Mouse (Mus musculus) neural tube, embryonic 11.5 days (tissue): Measurements from ENCODE around the gene Arhgef28. TPM values are rescaled to one million over a fixed set of nuclear protein-coding genes. Genes with fewer than 3 reads are reported as not detected.
"Not testable (repeated sequence)": the region's sequence is repeated elsewhere in the genome, so short reads cannot be mapped to it uniquely, and the experiment has no call there.

Source experiments
- ATAC-seq: fragments of 200-750 bp; cut with Nextera tagmentation; 2 replicates; pipeline ENCODE4 v1.8.0; 2017; ENCODE audit warnings: moderate number of reproducible peaks, mild to moderate bottlenecking, moderate TSS enrichment, moderate library complexity; ENCODE audit not compliant: insufficient read depth, low FRiP score, low TSS enrichment
- DNase-seq: peaks from one replicate; pipeline ENCODE4 v3.0.0-alpha.2; 2015; ENCODE audit warnings: low spot score
- H3K27ac ChIP-seq: fragments of 300-500 bp; sonication (generic); 2 replicates; pipeline ENCODE4 v1.5.1; 2014; ENCODE audit warnings: low read depth, mild to moderate bottlenecking, low read length
- H3K27me3 ChIP-seq: fragments of 300-500 bp; sonication (generic); 2 replicates; pipeline ENCODE4 v1.6.1; 2014; ENCODE audit warnings: mild to moderate bottlenecking, low read length, mixed read lengths; ENCODE audit not compliant: control insufficient read depth, insufficient read depth
- H3K36me3 ChIP-seq: fragments of 300-500 bp; sonication (generic); 2 replicates; pipeline ENCODE4 v1.6.1; 2014; ENCODE audit warnings: mild to moderate bottlenecking, low read length, moderate library complexity, mixed read lengths; ENCODE audit not compliant: control insufficient read depth, insufficient read depth
- H3K4me1 ChIP-seq: fragments of 300-500 bp; sonication (generic); 2 replicates; pipeline ENCODE4 v1.6.1; 2014; ENCODE audit warnings: low read length, mixed read lengths; ENCODE audit not compliant: control insufficient read depth, insufficient read depth
- H3K4me2 ChIP-seq: fragments of 300-500 bp; sonication (generic); 2 replicates; pipeline ENCODE4 v1.6.1; 2014; ENCODE audit warnings: low read depth, mild to moderate bottlenecking, moderate library complexity
- H3K4me3 ChIP-seq: fragments of 300-500 bp; sonication (generic); 2 replicates; pipeline ENCODE4 v1.5.1; 2014; ENCODE audit warnings: low read depth, low read length
- H3K9ac ChIP-seq: fragments of 300-500 bp; sonication (generic); 2 replicates; pipeline ENCODE4 v1.6.1; 2014; ENCODE audit warnings: mild to moderate bottlenecking, low read length
- H3K9me3 ChIP-seq: fragments of 300-500 bp; sonication (generic); 2 replicates; pipeline ENCODE4 v1.6.1; 2016; ENCODE audit warnings: low read length; ENCODE audit not compliant: control insufficient read depth
- WGBS: fragments of 180-500 bp; shearing (Covaris S2); extraction: QIAGEN DNeasy Blood & Tissue Kit; methylation state at CpG from one replicate; pipeline ENCODE4 v1.1.7; 2014; 5-methylcytosine and 5-hydroxymethylcytosine counted together
- polyA plus RNA-seq: library from polyadenylated mRNA; unstranded; fragments of >200 nt; fragmentation: Nextera tagmentation; extraction: Ambion mirVana; gene quantifications from 2 replicates; pipeline ENCODE4 v1.2.1, GENCODE M21; 2014

Arhgef28 gene
- polyA plus RNA-seq, 1 experiment from 2014 or later, result 7.7 TPM

DNA sequence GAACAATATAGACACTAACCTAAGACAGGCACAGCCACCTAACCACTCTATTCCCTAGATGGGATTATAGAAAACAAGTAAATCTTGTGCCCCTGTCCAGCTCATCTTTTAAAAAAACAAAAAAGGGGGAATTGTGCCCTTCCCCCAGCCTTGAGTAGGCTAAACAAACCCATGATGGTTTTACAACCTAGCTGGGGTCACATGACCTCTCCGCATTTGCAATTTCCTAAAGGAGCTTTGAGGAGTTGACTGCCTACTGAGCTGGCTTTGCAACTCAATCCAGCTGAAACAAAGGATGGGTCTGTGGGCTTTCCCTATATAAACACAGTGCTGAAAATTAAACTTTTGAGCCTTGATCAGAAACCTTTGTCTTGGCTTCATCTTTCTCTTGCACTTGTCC is 146.1 kb downstream of the Arhgef28 start:
- H3K4me3 ChIP-seq, H3K27ac ChIP-seq, H3K36me3 ChIP-seq, H3K9ac ChIP-seq, H3K4me2 ChIP-seq, DNase-seq, H3K4me1 ChIP-seq, H3K27me3 ChIP-seq, H3K9me3 ChIP-seq, ATAC-seq: not testable (repeated sequence)
- 74% methylated on average over 1 of the region's 1 CpGs for WGBS

DNA sequence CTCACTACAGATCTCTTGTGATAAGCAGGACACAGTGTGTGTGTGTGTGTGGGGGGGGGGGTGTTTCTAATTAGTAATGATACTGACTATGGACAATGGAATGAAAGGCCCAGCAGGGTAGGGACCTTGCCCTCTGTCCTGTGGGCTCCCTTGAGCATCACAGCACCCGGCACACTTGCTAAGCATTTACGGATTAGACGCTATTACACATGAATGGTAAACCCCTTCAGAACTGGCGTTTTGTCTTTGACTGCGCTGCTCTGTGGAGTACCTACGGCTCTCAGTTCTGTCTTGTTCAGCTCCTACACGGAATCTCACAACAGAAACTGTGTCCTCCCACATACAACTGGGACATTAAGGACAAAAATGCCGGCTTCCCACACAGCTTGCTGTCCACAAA is 151.0 kb downstream of the Arhgef28 start:
- ATAC-seq (no peak), DNase-seq (no peak)
- Histone ChIP-seq H3K9ac (no peak overlapping the region), H3K4me3 (no peak overlapping the region), H3K27ac (no peak overlapping the region), H3K36me3 (no peaks in the 10 kb centered on the region), H3K4me2 (no peak overlapping the region), H3K9me3 (no peaks in the 10 kb centered on the region), H3K27me3 (no peaks in the 10 kb centered on the region), H3K4me1 (no peaks in the 10 kb centered on the region)
- WGBS, result 71% methylated on average over 8 of the region's 8 CpGs

DNA sequence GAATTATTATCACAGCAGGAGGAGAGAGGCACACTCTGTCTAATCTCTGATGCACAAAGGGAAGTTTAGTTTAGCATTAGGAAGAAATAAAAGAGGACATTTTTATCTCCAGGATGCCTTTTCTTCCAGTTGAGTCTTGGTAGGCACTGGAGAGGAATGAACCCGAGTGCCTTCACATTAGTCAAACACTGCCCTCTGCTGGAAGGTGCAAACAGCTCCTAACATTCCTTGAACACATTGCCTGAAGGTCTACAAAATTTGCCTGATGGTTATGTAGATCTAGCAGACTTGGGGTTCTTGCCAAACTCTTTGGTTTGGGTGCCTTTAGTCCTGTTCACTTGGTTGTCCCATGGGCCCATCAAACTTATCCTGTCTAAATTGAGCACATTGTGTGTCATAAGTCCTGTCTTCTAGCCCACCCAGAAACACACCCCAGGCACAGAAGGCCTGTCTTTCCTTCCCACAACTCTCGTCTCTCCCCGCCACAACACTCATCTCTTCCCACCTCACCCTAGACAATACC is 165.6 kb downstream of the Arhgef28 start:
- Histone ChIP-seq H3K9me3 (no peaks in the 10 kb centered on the region), H3K27ac (no peak overlapping the region), H3K4me1 (no peaks in the 10 kb centered on the region), H3K4me3 (no peak overlapping the region), H3K4me2 (no peak overlapping the region), H3K27me3 (no peaks in the 10 kb centered on the region), H3K36me3 (no peaks in the 10 kb centered on the region), H3K9ac (no peak overlapping the region)
- no peak for DNase-seq
- no peak for ATAC-seq
- WGBS, result 65% methylated on average over 3 of the region's 3 CpGs

DNA sequence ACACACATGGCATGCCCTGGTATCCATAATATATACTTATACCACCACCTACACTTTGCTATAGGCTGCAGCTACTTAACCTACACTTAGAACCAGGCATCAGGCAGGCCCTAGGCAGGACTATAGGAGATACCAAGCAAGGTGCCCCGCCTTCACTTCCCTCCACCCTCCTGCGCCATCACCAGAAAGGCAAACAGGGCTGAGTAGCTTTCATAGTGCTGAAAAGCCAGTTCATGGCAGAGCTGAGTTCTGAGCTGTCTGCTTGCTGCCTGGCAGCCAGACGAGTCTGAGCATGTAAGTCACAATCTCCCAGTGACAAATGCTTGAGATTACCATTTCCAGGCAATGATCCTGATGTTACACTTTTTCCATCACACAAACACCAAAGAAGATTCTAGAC is 167.5 kb downstream of the Arhgef28 start:
- Histone ChIP-seq H3K27me3 (no peaks in the 10 kb centered on the region), H3K9ac (no peak overlapping the region), H3K9me3 (no peaks in the 10 kb centered on the region), H3K27ac (no peak overlapping the region), H3K4me3 (no peak overlapping the region), H3K36me3 (no peaks in the 10 kb centered on the region), H3K4me1 (no peaks in the 10 kb centered on the region), H3K4me2 (no peak overlapping the region)
- no peak for ATAC-seq
- 89% methylated on average over 3 of the region's 3 CpGs for WGBS
- DNase-seq, result no peak

DNA sequence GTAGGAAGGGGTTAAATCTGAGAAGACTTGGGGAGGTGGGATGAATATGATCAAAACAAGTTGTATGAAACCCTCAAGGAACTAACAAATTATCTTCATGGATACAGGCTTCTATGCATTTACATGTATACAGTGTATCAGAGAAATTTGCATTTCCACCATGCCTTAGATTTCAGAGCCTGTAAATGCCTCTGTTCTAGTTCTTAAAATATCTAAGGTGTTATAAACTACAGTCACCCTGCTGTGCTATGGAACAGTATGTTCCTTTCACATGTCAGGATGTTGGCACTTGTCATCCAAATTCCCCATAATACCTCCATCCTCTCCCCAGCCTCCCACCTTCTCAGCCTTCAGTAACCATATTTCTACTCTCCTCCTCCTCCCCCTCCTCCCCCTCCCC is 168.5 kb downstream of the Arhgef28 start:
- no peak for ATAC-seq
- Histone ChIP-seq H3K27me3 (no peaks in the 10 kb centered on the region), H3K4me2 (no peak overlapping the region), H3K4me1 (no peaks in the 10 kb centered on the region), H3K4me3 (no peak overlapping the region), H3K9me3 (no peaks in the 10 kb centered on the region), H3K9ac (no peak overlapping the region), H3K27ac (no peak overlapping the region), H3K36me3 (no peaks in the 10 kb centered on the region)
- DNase-seq, result no peak

DNA sequence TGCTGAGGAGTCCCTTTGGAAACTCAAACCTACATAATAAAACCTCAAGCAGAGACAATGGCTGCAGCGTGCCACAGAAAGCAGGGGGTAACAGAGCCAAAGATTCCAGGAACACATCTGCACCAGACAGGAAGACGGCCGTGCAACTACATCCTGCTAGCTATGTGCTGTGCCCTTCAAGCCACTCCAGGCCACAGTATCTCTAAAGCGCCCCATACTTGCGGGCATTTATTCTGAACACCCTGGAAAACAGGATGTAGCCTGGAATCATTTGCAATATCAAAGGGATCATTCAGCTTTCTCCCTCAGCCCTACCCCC is 174.6 kb downstream of the Arhgef28 start:
- Histone ChIP-seq H3K4me3 (no peak overlapping the region), H3K36me3 (no peaks in the 10 kb centered on the region), H3K9ac (peak overlapping the region; percentile 47), H3K27ac (no peak overlapping the region), H3K27me3 (no peaks in the 10 kb centered on the region), H3K9me3 (no peaks in the 10 kb centered on the region), H3K4me1 (no peaks in the 10 kb centered on the region), H3K4me2 (peak overlapping the region; percentile 30)
- DNase-seq (no peak), ATAC-seq (0 out of 2 replicates have a peak, but pooled peaks have one; percentile 2)
- 43% methylated on average over 5 of the region's 5 CpGs for WGBS

DNA sequence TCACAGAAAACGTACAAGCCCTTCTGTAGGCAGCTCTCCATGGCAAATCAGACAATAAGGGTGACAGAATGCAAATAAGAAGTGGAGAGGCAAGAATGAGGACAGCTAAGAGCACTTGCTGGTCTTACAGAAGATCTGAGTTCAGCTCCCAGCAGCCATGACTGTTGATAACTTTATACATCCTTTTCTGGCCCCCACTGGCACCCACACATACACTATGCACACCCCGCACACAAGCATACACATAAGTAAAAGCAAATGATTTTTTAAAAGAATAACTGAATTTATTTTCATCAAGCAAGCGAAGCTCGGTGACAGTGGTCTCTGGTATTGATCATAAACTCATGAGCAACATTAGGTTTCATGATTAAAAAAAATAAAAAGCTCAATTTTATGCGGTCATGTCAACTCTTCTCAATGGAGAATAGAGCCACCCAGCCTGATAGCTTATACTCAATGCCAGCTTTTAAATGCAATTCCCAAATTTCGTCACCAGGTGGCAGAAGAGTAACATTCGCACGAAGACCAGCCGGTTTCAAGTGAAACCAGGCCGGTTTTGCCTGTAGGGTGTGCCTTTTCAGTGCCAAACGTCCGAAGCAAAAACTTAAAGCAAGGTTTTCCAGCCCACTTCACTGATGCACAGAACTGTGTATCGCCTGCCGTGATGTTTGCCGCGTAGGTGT is 175.1 kb downstream of the Arhgef28 start:
- no peaks in the 10 kb centered on the region for H3K27me3 ChIP-seq
- peak overlapping the region; percentile 47 for H3K9ac ChIP-seq
- peak overlapping the region; percentile 30 for H3K4me2 ChIP-seq
- H3K36me3 ChIP-seq, result no peaks in the 10 kb centered on the region
- peak; percentile 83 for DNase-seq
- H3K27ac ChIP-seq, result no peak overlapping the region
- H3K4me3 ChIP-seq, result no peak overlapping the region
- ATAC-seq, result 0 out of 2 replicates have a peak, but pooled peaks have one; percentile 45
- H3K4me1 ChIP-seq, result no peaks in the 10 kb centered on the region
- H3K9me3 ChIP-seq, result no peaks in the 10 kb centered on the region
- 16% methylated on average over 16 of the region's 16 CpGs for WGBS

DNA sequence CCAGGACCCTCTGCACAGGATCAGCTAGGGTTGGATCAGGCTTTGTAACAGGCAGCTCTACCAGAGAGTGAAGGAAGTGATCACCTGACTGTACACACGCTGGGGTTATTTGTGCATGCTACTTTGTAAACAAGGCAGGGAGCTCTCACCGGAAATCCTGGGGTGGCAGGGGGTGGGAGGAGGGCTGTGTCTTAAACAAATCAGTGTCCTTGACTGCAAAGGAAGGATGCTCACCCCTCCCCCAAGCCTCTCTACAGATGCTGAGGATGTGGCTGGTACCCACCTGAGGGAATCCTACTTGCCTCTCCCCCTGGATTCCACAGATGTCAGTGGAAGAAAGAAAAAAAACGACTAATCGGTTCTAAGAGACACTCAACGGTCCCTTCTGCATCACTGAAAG is 176.2 kb downstream of the Arhgef28 start:
- WGBS, result 17% methylated on average over 5 of the region's 5 CpGs
- Histone ChIP-seq H3K9ac (no peak overlapping the region), H3K27ac (no peak overlapping the region), H3K4me2 (no peak overlapping the region), H3K36me3 (no peaks in the 10 kb centered on the region), H3K27me3 (no peaks in the 10 kb centered on the region), H3K4me1 (no peaks in the 10 kb centered on the region), H3K4me3 (no peak overlapping the region), H3K9me3 (no peaks in the 10 kb centered on the region)
- DNase-seq (no peak), ATAC-seq (no peak)

DNA sequence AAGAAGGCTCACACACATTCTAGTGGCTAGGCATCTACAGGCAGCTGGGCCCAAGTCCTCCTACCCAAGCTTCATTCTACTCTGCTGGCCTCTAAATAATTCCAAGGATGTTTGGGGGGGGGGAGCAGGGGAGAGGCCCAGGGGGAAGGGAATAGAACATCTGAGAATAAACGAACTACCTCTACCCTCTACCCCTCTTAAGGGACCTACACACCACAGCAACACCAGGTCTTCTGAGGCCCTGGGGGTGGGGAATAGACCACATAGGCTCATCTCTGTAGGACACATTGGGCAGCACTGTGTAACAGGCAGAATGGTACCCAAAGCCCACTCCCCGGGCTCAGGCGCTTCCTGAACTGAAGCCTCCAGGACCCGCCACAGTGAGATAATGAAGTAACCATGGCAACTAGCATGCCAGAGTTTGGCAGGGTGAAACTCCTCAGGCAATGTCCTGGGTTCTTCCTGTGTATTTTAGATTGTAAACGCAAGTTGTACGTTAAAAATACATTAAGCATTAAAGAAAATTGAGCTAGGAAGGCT is 177.5 kb downstream of the Arhgef28 start:
- DNase-seq (peak; percentile 29), ATAC-seq (no peak)
- Histone ChIP-seq H3K27me3 (no peaks in the 10 kb centered on the region), H3K9ac (no peak overlapping the region), H3K9me3 (no peaks in the 10 kb centered on the region), H3K36me3 (no peaks in the 10 kb centered on the region), H3K4me1 (no peaks in the 10 kb centered on the region), H3K4me3 (no peak overlapping the region), H3K4me2 (no peak overlapping the region), H3K27ac (no peak overlapping the region)
- 50% methylated on average over 6 of the region's 6 CpGs for WGBS
